Mouse (Mus musculus): ENCODE data around the gene Epop. TPM values are rescaled to one million over a fixed set of nuclear protein-coding genes. Genes with fewer than 3 reads are reported as not detected.

The Epop gene
- polyA plus RNA-seq, 1 experiment from 2014 or later: 9.7 TPM

DNA sequence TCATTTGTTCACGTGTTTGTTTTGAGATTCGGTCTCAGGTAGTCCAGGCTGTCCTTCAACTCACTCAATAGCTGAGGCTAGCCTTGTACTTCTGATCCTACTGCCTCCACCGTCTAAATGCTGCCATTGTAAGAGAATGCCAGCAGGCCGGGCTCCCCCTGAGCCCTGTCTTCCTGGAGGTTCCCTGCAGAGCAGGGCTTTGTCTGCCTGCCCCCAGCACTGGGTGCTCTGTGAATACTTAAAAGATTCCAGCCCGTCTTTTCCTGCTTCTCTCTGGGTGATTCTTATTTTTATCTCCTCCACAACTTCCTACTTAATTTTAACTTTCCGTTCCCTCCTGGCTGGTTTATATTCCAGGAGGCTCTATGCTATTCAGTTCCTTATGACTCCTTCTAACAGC lies 27.3 kb downstream of the Epop start:
- Histone ChIP-seq H3K9me3 (ENCODE audit: control insufficient read depth, low read length) (no peaks in the 10 kb centered on the region), H3K4me2 (replicated peaks; ENCODE audit: low read depth) (no peak overlapping the region), H3K27ac (replicated peaks) (no peak overlapping the region), H3K27me3 (ENCODE audit: control insufficient read depth, insufficient read depth, low read length) (no peaks in the 10 kb centered on the region), H3K36me3 (ENCODE audit: control insufficient read depth, insufficient read depth, low read length) (no peaks in the 10 kb centered on the region), H3K4me3 (ENCODE audit: low read depth, low read length) (no peak overlapping the region), H3K9ac (ENCODE audit: low read length) (no peak overlapping the region), H3K4me1 (replicated peaks; ENCODE audit: control insufficient read depth, insufficient read depth) (no peaks in the 10 kb centered on the region)
- TF ChIP-seq EP300 (optimal IDR thresholded peaks at IDR 0.05): no peak
- no peak for TF ChIP-seq CTCF (IDR thresholded peaks at IDR 0.05; ENCODE audit: low read depth)
- no peak for DNase-seq (ENCODE audit: low spot score)
- WGBS: 29% methylated on average over 6 of the region's 6 CpGs
- ATAC-seq (ENCODE audit: low FRiP score, low TSS enrichment): no peak

GRCm38 (mm10) chr11:97599104-97599503 lies 30.4 kb downstream of the Epop start:
- Histone ChIP-seq H3K4me2 (replicated peaks; ENCODE audit: low read depth) (no peak overlapping the region), H3K27ac (replicated peaks) (no peak overlapping the region), H3K27me3 (ENCODE audit: control insufficient read depth, insufficient read depth, low read length) (no peaks in the 10 kb centered on the region), H3K36me3 (ENCODE audit: control insufficient read depth, insufficient read depth, low read length) (no peaks in the 10 kb centered on the region), H3K4me3 (ENCODE audit: low read depth, low read length) (no peak overlapping the region), H3K9me3 (ENCODE audit: control insufficient read depth, low read length) (no peaks in the 10 kb centered on the region), H3K9ac (ENCODE audit: low read length) (no peak overlapping the region), H3K4me1 (replicated peaks; ENCODE audit: control insufficient read depth, insufficient read depth) (no peaks in the 10 kb centered on the region)
- DNase-seq (ENCODE audit: low spot score) (no peak), ATAC-seq (ENCODE audit: low FRiP score, low TSS enrichment) (no peak)
- WGBS: 86% methylated on average over 8 of the region's 8 CpGs
- TF ChIP-seq EP300 (optimal IDR thresholded peaks at IDR 0.05) (no peak), CTCF (IDR thresholded peaks at IDR 0.05; ENCODE audit: low read depth) (no peak)

- WGBS: 70% methylated on average over 10 of the region's 10 CpGs
- ATAC-seq (ENCODE audit: low FRiP score, low TSS enrichment) (no peak), DNase-seq (ENCODE audit: low spot score) (no peak)
- H3K4me3 ChIP-seq (ENCODE audit: low read depth, low read length): no peak overlapping the region
- no peaks in the 10 kb centered on the region for H3K36me3 ChIP-seq (ENCODE audit: control insufficient read depth, insufficient read depth, low read length)
- H3K27me3 ChIP-seq (ENCODE audit: control insufficient read depth, insufficient read depth, low read length): no peaks in the 10 kb centered on the region
- no peaks in the 10 kb centered on the region for H3K9me3 ChIP-seq (ENCODE audit: control insufficient read depth, low read length)
- H3K9ac ChIP-seq (ENCODE audit: low read length): no peak overlapping the region
- H3K4me1 ChIP-seq (replicated peaks; ENCODE audit: control insufficient read depth, insufficient read depth): no peaks in the 10 kb centered on the region
- TF ChIP-seq EP300 (optimal IDR thresholded peaks at IDR 0.05) (no peak), CTCF (IDR thresholded peaks at IDR 0.05; ENCODE audit: low read depth) (no peak)
- no peak overlapping the region for H3K4me2 ChIP-seq (replicated peaks; ENCODE audit: low read depth)
- no peak overlapping the region for H3K27ac ChIP-seq (replicated peaks)
Observed at GRCm38 (mm10) chr11:97597945-97598691, 31.4 kb downstream of the Epop start.

DNA sequence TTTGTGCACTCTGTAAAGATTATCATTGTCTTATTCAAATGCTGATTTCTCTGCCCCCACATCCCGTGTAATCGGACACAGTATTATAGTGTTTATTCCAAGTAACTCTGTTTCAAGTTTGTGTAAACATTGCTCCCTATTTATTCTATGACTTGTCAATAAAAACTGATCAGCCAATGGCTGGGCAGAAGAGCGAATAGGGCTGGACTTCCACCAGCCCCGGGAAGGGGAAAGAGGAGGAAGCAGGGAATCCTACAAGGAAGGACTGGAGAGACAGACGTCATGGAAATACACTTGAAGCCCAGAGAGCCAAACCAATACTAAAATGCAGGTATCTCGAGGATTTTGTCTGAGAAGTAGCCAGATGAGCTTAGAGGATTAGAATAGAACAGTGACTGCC lies 35.4 kb downstream of the Epop start:
- H3K9me3 ChIP-seq (ENCODE audit: control insufficient read depth, low read length): no peaks in the 10 kb centered on the region
- DNase-seq (ENCODE audit: low spot score) (no peak), ATAC-seq (ENCODE audit: low FRiP score, low TSS enrichment) (no peak)
- H3K27me3 ChIP-seq (ENCODE audit: control insufficient read depth, insufficient read depth, low read length): no peaks in the 10 kb centered on the region
- H3K4me3 ChIP-seq (ENCODE audit: low read depth, low read length): no peak overlapping the region
- H3K4me2 ChIP-seq (replicated peaks; ENCODE audit: low read depth): no peak overlapping the region
- H3K4me1 ChIP-seq (replicated peaks; ENCODE audit: control insufficient read depth, insufficient read depth): no peaks in the 10 kb centered on the region
- no peak overlapping the region for H3K27ac ChIP-seq (replicated peaks)
- TF ChIP-seq EP300 (optimal IDR thresholded peaks at IDR 0.05) (no peak), CTCF (IDR thresholded peaks at IDR 0.05; ENCODE audit: low read depth) (no peak)
- 37% methylated on average over 6 of the region's 6 CpGs for WGBS
- no peak overlapping the region for H3K9ac ChIP-seq (ENCODE audit: low read length)
- no peaks in the 10 kb centered on the region for H3K36me3 ChIP-seq (ENCODE audit: control insufficient read depth, insufficient read depth, low read length)

- H3K4me2 ChIP-seq (replicated peaks; ENCODE audit: low read depth): no peak overlapping the region
- H3K9ac ChIP-seq (ENCODE audit: low read length): no peak overlapping the region
- H3K36me3 ChIP-seq (ENCODE audit: control insufficient read depth, insufficient read depth, low read length): no peaks in the 10 kb centered on the region
- H3K4me1 ChIP-seq (replicated peaks; ENCODE audit: control insufficient read depth, insufficient read depth): no peaks in the 10 kb centered on the region
- no peaks in the 10 kb centered on the region for H3K27me3 ChIP-seq (ENCODE audit: control insufficient read depth, insufficient read depth, low read length)
- WGBS: 53% methylated on average over 5 of the region's 5 CpGs
- H3K27ac ChIP-seq (replicated peaks): no peak overlapping the region
- DNase-seq (ENCODE audit: low spot score) (no peak), ATAC-seq (ENCODE audit: low FRiP score, low TSS enrichment) (no peak)
- no peak for TF ChIP-seq EP300 (optimal IDR thresholded peaks at IDR 0.05)
- no peak for TF ChIP-seq CTCF (IDR thresholded peaks at IDR 0.05; ENCODE audit: low read depth)
- no peak overlapping the region for H3K4me3 ChIP-seq (ENCODE audit: low read depth, low read length)
- H3K9me3 ChIP-seq (ENCODE audit: control insufficient read depth, low read length): no peaks in the 10 kb centered on the region
Observed at GRCm38 (mm10) chr11:97591910-97592309, 37.6 kb downstream of the Epop start.

DNA sequence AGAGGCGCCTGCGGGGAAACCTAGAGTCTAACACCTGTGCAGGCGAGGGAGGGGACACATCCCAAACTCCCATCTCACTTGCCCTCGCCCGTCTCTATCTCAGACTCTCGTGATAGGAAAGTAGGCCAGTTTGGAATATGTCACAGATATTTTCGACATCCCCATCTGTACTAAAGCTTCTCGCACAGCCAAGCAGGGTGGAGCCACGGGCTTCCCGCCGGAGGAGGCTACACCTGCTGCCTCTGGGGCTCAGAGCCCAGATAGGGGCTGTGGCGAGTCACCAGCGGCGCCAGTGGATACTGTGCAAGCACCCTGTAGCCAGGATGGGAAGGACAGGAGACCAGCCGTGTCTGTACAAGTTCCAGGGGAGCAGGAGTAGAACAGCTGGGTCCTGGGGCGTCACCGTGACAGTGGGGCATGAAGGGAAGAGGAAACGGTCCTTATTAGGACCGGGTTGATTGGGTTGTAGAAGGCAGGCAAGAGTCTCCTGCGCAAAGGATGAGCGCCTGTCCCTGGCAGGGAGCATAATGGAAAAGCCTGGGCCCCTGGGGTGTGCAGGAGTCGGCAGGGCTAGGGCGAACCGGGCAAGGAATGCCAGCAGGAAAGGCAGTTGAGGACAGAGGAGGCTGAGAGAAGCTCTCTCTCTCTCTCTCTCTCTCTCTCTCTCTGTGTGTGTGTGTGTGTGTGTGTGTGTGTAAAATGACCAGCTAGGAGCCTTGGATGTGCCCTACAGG lies 39.1 kb downstream of the Epop start:
- DNase-seq (ENCODE audit: low spot score) (no peak), ATAC-seq (ENCODE audit: low FRiP score, low TSS enrichment) (no peak)
- H3K4me3 ChIP-seq (ENCODE audit: low read depth, low read length): no peak overlapping the region
- no peak overlapping the region for H3K27ac ChIP-seq (replicated peaks)
- WGBS: 45% methylated on average over 24 of the region's 24 CpGs
- no peak overlapping the region for H3K9ac ChIP-seq (ENCODE audit: low read length)
- no peaks in the 10 kb centered on the region for H3K4me1 ChIP-seq (replicated peaks; ENCODE audit: control insufficient read depth, insufficient read depth)
- no peaks in the 10 kb centered on the region for H3K9me3 ChIP-seq (ENCODE audit: control insufficient read depth, low read length)
- H3K36me3 ChIP-seq (ENCODE audit: control insufficient read depth, insufficient read depth, low read length): no peaks in the 10 kb centered on the region
- H3K4me2 ChIP-seq (replicated peaks; ENCODE audit: low read depth): no peak overlapping the region
- TF ChIP-seq CTCF (IDR thresholded peaks at IDR 0.05; ENCODE audit: low read depth) (no peak), EP300 (optimal IDR thresholded peaks at IDR 0.05) (no peak)
- H3K27me3 ChIP-seq (ENCODE audit: control insufficient read depth, insufficient read depth, low read length): no peaks in the 10 kb centered on the region
